Mouse (Mus musculus): Measurements from ENCODE around the gene Zfp322a. TPM values are rescaled to one million over a fixed set of nuclear protein-coding genes. Genes with fewer than 3 reads are reported as not detected.

Gene Zfp322a
- 1 to 10 TPM; 9.4 to 9.9 TPM for total RNA-seq (2023)

DNA sequence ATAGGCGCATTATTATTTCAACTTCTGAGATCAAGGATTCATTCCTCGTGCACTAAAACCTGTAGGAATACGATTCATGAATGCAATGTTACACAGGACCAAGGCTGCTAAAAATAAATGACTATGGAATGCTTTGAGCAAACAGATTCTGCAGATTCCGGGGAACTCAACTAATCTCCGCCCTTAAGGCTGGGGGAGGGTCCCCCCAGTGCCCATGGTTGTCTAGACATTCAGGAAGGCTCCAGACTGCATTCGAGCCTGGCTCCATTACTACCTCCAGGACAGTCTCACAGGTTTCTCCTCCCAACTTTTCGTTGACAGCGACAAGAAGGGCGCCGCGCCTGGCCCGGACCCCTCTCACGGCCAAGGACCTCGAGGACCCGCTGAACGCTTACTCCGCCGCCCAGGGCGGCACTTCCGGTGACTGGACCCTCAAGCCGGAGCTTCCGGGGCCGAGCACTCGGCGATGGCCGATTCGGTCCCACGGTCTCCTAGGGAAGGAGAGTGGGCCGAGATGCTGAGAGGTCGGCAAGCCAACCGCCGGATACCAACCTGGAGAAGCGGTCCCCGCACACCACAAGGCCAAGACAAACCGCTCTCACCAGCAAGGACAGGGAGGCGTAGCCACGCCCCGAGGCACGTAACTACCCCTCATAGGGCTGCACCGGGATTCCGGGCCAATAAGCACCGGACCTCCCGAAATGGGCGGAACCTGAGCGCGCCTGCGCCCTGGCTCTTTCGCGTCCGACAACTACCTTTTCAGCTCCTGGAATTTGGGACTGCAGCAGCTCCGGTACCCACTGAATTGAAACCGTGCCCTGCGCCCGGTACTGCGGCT is at the start of gene Zfp322a:
Zfp322a (minus strand) TSS at position 626 of the 838 bp plus-strand sequence.

Other genes starting within 250 kb of the Zfp322a start
- not detected for gene Vmn1r218, start 236.1 kb downstream of the Zfp322a start, total RNA-seq (2023)
- not detected for gene Vmn1r219, start 209.9 kb downstream of the Zfp322a start, total RNA-seq (2023)
- gene Vmn1r220, start 181.2 kb downstream of the Zfp322a start, total RNA-seq (2023): not detected
- not detected for gene Vmn1r221, start 155.1 kb downstream of the Zfp322a start, total RNA-seq (2023)
- gene Vmn1r222, start 133.3 kb downstream of the Zfp322a start, total RNA-seq (2023): not detected
- gene Vmn1r223, start 122.1 kb downstream of the Zfp322a start, total RNA-seq (2023): not detected
- gene Abt1, start 54.7 kb upstream of the Zfp322a start, total RNA-seq (2023): 10 to 100 TPM in 1 of 2 experiments, 1 to 10 TPM in 1; 8.7 to 10.1 TPM
- gene Btn1a1, start 96.7 kb upstream of the Zfp322a start, total RNA-seq (2023): under 1 TPM; 0.11 to 0.29 TPM
- not detected for gene Btn2a2, start 119.6 kb upstream of the Zfp322a start, total RNA-seq (2023)
- gene Hist1h4h, start 161.8 kb upstream of the Zfp322a start, total RNA-seq (2023): 1,000 to 10,000 TPM; 1,672 to 1,684 TPM
- gene Hist1h2af, start 164.7 kb upstream of the Zfp322a start, total RNA-seq (2023): 1,000 to 10,000 TPM; 1,080 to 1,089 TPM
- 100 to 1,000 TPM; 354 to 358 TPM for gene Hist1h3g, start 166.2 kb upstream of the Zfp322a start, total RNA-seq (2023)
- gene Hist1h2bh, start 174.2 kb upstream of the Zfp322a start, total RNA-seq (2023): 100 to 1,000 TPM; 133 to 136 TPM
- 100 to 1,000 TPM; 457 to 468 TPM for gene Hist1h3f, start 174.8 kb upstream of the Zfp322a start, total RNA-seq (2023)
- 1,000 to 10,000 TPM; 2,366 to 2,514 TPM for gene Hist1h4f, start 182.4 kb upstream of the Zfp322a start, total RNA-seq (2023)
- gene Hist1h1d, start 184.1 kb upstream of the Zfp322a start, total RNA-seq (2023): 100 to 1,000 TPM; 108 to 121 TPM
- gene Hist1h3e, start 193.2 kb upstream of the Zfp322a start, total RNA-seq (2023): 100 to 1,000 TPM; 839 to 947 TPM
- gene Hist1h2ae, start 202.0 kb upstream of the Zfp322a start, total RNA-seq (2023): 100 to 1,000 TPM; 191 to 199 TPM
- 1,000 to 10,000 TPM; 1,545 to 1,845 TPM for gene Hist1h2bg, start 202.2 kb upstream of the Zfp322a start, total RNA-seq (2023)
- gene Hist1h2bf, start 205.0 kb upstream of the Zfp322a start, total RNA-seq (2023): 1,000 to 10,000 TPM; 1,042 to 1,254 TPM
- 100 to 1,000 TPM; 115 to 121 TPM for gene Hist1h2ad, start 205.2 kb upstream of the Zfp322a start, total RNA-seq (2023)
- 100 to 1,000 TPM; 147 to 159 TPM for gene Hist1h3d, start 206.6 kb upstream of the Zfp322a start, total RNA-seq (2023)
- 100 to 1,000 TPM; 726 to 742 TPM for gene Hist1h4d, start 212.4 kb upstream of the Zfp322a start, total RNA-seq (2023)